Mouse (Mus musculus): Measurements from ENCODE around the gene Cep44.

The Cep44 gene

DNA sequence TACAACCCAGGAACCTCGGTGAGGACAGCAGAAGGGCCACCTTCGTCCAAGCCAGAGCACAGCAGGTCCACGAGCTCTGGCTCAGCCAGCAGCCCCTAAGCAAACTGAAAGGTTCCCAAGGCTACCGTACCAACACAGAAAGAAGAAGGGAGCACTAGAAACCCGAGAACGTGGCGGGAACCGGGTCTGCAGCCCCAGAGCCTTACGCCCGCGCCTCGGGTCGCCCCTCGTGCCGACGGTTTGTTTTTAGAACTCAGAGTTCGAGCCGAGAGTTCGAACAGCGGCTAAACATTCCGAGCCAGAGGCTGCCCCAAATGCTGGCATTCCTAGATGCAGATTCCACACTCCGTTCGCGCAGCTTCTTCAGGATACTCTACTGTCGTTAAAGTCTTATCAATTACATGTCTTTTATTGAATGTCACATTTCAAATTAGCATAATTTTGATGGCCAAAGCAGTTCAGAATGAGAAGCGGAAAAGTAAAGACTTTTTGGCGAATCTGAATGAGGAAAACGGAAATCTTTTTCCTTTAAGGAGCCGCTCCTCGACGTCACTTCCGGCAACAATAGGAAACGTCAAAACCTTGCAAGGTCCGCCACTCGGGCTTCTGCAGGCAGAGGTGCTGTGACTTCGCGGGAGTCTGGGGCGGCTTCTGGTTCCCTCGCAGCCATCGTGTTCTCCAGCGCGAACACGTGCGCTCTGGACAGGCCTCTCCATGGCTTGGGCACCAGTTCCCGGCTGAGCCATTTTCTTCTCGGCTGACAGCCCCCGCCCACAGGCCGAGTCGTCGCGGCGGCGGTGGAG lies at the start of gene Cep44, which contains the start of gene Fbxo8:
Cep44 (minus strand) TSS at position 490 of the 803 bp plus-strand sequence.
Fbxo8 (plus strand) TSS at position 533 of the 803 bp plus-strand sequence.
- in situ Hi-C loops (cut with MboI, MseI), result no loop called here

DNA sequence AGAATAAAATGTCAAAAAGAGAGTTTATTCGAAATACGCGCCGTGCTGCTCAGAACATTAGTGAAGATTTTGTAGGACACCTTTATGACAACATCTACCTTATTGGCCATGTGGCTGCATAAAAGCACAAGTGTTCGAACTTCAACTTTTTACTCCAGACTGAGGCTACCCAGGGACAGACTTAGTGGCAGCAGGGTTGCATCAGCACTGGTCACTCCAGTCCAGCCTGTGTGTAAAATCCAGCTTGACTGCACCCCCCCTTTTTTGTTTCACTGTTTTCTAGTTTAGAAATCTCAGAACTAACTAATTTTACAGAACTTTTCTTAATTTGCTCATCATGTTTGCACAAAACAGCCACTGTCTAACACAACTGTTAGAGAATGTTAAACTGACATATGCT lies 40.7 kb upstream of the Cep44 start:
- in situ Hi-C loops (cut with MboI, MseI), result no loop called here

DNA sequence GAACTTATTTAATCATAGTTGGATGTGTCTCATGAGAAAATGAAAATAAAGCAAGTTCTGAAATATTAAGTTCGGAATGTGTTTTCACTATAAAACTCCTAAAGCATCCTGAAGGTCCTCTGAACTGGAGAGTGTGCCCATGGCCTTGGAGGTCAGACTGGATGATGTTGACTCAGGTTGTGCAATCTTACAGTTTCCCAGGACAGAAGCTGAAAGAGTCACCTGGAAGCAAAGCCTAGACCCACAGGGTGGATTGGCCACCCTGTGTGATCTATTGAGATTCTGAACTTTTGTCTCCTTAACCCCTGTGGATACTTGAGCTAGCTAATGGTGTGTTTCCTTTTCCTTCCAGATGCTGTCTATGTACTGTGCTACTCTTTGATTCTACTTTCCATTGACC lies 40.2 kb upstream of the Cep44 start:
- in situ Hi-C loops (cut with MboI, MseI), result no loop called here

DNA sequence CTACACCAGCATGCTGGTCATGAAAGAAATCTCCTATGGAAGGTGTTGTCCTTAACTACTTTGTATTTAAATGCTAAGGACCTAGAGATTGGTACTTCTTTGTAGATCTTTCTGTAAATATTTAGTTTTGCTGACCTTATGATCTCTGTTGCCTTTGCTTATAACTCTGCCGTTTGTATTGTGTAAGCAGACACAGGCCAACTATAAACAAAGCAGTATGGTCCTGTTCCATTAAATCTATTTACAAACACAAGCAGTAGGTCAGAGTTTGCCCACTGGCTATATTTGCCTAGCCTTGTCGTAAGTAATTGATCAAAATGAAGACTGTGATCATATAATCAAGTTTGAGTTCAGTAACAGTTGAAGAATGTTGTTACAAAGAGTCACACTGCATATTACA lies 38.2 kb upstream of the Cep44 start:
- in situ Hi-C loops (cut with MboI, MseI), result no loop called here

DNA sequence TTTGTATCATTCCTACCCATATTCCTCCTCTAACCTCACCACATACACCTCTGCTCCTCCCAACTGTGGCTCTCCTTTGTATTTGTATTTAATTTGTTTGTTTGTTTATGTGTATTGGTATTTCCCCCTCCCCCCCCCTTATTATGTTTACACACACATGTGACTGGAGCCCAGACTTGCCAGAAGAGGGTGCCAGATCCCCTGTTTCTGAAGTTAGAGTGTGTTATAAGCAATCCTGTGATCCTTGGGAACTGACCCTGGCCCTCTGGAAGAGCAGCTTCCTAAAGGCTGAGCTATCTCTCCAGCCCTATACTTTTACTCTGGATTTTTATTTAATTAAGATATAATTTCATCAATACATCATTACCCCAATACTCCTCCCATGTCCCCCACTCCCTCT lies 32.0 kb upstream of the Cep44 start:
- in situ Hi-C loops (cut with MboI, MseI), result no loop called here

DNA sequence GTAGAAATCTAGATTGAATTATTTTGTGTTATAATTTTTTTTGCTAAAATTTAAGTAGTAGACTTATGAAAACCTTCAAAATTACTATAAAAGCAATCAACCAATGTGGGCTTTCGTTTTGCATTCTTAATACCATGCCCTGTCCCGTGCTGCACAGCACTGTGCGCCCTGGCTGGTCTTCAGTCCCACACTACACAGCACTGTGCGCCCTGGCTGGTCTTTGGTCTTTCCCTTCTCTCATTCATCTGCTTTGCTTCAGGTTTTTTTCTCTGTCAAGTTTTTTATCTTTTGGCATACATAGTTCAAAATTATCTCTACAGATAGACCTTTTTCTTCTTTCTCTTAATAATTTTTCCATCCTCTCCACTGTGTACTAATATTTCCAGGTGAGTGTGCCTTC lies 30.1 kb upstream of the Cep44 start:
- in situ Hi-C loops (cut with MboI, MseI), result no loop called here

DNA sequence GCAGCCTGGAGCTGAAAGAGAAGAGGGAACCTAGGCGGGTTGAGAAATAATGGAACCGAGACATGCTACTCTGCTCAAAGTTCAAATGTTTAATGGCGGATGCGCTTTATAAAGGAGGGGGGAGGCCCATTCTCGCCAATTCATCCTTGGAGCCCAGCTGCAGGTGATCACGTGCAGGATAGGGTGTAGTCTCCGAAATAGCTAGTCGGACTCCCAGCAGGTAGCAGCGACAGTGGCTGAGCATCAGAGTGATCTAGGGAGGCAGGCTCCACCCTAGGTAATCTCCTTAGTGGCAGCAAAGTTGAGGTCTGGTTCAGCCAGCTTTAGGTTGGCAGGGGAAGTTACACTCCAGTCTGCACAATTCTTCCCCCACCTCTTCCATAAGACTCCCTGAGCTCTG lies 16.0 kb upstream of the Cep44 start:
- in situ Hi-C loops (cut with MboI, MseI), result no loop called here

DNA sequence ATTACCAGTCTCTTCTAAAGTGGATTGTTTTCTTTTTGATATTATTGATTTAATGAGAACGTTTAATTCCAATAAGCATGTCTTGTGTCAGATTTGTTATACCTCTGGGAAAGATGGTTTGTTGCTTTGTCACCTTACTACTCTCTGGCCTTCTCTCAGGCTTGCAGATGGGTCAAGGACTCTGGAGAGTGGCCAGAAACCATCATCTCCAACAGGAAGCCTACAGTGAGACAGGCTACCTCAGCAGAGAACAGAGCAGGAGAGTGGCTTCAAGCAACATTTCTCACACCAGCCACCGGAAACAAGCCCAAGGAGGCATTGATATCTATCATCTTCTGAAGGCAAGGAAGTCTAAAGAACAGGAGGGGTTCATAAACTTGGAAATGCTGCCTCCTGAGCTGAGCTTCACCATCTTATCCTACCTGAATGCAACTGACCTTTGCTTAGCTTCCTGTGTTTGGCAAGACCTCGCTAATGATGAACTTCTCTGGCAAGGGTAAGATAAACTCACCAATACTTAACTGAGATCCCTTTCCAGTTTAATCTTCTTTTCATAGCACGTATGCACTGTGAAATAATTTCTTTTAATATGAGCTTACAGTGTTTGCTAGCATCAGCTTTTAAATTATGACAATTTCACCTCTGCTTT lies 13.7 kb upstream of the Cep44 start:
- in situ Hi-C loops (cut with MboI, MseI), result no loop called here

DNA sequence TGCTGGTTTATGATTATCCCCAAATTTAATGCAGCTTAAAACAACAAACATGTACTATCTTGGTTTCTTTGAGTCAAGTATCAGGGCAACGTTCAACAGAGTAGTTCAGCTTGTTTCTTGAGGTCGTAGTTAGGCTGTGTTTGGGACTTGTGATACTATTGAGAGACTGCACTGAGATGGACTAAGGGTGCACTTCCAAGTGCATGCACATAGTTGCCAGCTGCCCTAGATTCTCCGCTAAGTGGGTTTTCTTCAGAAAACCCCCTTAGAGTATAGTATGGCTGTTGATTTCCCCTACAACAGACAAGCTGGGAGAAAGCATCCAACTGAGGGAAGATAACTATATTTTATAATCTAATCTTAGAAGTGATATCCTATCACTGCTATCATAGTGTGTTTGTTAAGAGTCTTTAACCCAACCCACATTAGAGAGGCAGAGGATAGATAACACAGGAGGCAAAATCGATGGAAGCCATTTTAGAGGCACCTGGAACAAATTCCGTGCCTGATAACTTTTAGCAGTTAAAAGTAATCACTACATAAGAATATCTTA lies 1.8 kb upstream of the Cep44 start:
- in situ Hi-C loops (cut with MboI, MseI), result no loop called here

DNA sequence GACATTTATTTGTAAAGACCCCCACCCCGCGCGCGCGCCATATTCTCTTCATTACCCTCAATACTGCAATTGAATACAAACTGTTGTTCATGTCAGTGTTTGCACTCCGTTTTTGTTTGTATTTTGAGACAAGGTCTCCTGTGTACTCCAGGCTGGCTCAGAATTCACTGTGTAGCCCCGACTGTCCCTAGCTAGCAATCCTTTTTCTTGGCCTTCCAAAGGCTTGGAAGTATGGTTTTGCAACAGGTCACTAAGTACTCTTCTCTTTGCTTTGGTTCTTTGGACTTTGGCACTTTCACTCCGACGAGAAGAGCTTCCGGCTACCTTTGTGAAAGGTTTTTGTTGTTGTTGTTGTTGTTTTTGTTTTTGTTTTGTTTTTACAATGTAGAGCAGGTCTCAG lies 1.2 kb upstream of the Cep44 start:
- in situ Hi-C loops (cut with MboI, MseI), result no loop called here

DNA sequence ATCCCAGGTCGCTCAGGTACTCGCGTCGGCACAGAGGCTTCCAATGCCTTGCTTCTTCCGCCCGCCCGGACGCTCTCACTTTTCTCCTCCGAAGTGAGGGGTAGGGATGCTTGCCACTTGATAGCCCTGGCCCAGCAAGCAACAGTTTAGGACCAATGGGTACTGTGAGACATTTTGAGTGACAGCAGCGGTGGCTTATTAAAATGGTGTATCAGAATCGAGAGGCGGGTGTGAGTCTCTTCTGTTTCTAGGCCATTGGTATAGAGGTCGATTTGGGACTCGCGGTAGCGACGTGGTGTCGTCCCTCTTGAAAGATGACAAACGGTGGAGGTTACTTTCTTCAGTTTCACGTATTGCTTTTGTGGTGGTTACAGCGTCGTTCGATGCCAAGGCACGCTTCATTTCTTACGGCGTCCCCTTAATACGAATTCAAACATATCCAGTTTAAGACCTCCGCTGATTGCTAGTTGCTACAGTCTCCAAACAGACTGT lies 560 bp upstream of the Cep44 start:
- in situ Hi-C loops (cut with MboI, MseI), result no loop called here

DNA sequence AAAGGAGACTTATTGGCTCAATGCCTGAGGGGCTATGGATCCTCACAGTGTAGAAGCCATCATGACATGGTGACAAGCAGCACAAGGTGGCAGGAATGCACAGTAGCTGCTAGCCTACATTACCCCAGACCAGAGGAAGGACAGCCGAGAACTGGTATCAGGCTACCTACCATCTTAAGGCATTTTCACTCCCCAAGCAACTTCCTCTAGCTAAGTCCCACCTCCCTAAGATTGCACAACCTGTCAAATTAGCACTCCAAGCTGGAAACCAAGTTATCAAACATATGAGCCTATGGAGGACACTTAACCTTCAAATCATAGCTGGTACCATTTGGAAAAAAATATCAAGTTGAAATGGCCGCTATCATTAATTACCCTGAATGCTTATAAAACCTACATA lies 3.0 kb downstream of the Cep44 start:
- in situ Hi-C loops (cut with MboI, MseI), result loop anchor here (25.0 kb wide), 1 partner anchor 764 kb away; the partner anchor contains the start of gene Hand2

DNA sequence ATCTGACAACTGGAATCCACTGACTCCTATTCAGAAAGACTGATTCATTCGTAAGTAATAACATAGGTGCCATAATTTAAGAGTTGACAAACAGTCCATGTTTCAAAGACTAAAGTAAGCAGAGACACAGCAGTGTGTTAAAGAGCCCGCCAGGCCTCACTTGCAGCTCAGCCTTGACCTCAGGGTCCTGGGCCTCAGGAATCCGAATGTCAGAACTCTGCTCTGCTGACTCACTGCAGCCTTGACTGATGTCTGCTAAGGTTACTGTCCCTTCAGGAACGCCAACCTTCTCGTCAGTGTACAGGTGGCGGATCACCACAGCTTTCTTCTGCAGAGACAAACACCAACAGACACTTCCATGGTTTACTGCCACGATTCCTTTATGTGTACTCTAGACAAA lies 10.1 kb downstream of the Cep44 start:
- in situ Hi-C loops (cut with MboI, MseI), result loop anchor here (25.0 kb wide), 1 partner anchor 772 kb away; the partner anchor contains the start of gene Hand2

DNA sequence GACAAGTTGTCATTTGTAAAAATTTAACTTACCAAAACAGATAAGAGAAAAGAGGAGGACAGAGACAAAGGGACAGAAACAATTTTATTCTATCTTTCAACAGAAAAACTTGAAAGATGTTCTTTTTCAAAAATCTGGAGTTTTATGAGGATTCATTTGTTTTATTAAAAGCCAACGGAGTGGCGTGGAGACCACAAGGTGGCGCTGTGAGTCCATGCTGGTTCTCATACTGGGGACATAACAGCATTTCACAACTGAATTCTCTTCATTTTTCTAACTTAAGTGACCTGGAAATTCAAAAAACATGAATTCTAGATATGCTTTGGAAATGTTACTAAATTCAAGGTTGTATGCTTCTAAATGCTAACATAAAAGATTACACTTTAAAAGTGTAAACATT lies 20.5 kb downstream of the Cep44 start:
- in situ Hi-C loops (cut with MboI, MseI), result loop anchor here (5.0 to 25.0 kb wide), 2 partner anchors 82 to 782 kb away; partner anchors contain the start of gene Hand2

DNA sequence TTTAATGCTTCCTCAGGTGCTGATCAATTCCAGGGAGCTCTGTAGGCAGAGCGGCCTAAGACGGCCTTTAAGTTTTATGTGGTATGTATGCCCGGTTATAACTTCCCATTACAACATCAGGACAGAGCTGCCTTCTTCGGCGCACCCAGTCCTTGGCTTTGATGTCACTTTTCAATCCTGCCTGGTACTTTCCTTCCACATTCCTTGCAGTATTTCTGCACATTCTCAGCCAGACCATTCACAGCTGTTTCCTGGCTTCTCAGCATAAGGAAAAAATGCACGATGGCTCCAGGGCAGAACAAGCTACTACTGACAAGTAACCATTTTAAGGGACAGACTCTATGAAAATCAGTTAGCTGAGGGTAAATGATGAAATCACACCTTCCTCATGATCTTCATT lies 22.0 kb downstream of the Cep44 start:
- in situ Hi-C loops (cut with MboI, MseI), result loop anchor here (25.0 kb wide), 1 partner anchor 783 kb away; the partner anchor contains the start of gene Hand2

DNA sequence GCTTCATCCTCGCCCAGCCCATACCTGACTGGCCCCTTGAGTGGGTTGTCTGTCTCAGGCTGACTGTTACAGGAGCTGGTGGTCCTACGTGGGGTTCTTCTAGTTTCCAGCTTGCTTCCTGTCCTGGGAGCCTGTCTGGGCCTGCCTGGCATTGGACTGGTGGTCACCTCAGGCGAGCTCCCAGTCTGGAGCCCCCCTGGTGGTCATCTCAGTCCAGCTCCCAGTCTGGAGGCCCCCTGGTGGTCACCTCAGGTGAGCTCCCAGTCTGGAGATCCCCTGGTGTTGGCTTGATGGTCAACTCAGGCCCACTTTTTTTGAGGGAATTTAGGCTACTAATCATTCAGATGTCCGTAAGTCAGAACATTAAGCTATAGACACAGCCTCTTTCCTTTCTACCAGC lies 29.8 kb downstream of the Cep44 start:
- in situ Hi-C loops (cut with MboI, MseI), result no loop called here

DNA sequence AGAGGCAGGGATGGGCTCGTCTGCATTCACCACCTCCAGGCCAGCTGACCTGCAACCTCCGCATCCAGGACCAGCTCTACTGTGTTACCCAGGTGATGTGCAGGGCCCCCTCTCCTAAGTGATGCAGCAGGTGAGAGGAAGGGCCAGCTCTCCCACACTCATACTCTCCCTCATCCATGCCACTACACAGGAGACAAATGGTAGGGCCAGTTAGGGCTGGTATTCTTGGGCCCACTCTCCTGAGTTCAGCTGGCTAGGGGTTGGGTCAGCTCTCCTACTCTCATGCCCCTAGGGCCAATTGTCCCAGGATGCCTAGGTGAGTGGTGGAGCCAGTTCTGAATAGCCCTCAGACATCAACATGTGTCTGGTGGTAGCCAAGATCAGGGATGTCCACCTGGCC lies 30.6 kb downstream of the Cep44 start:
- in situ Hi-C loops (cut with MboI, MseI), result no loop called here

DNA sequence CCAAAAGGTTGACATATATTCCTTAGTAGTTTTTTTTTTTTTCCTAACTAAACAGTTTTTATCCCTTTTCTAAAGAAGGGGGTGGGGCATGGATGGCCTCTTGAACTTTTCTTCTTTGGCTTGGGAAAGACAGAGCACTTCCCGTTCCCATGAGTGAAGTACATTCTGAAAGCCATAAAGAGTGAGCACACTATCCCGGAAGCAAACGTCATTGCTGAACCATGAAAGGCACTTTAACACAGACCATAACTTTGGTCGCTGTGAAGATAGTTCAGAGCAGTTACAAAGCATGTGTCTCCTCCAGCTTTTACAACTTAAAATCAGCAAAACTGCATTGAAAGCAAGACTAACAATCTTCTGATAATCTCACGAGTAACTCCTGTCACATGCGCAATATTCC lies 32.0 kb downstream of the Cep44 start:
- in situ Hi-C loops (cut with MboI, MseI), result no loop called here

DNA sequence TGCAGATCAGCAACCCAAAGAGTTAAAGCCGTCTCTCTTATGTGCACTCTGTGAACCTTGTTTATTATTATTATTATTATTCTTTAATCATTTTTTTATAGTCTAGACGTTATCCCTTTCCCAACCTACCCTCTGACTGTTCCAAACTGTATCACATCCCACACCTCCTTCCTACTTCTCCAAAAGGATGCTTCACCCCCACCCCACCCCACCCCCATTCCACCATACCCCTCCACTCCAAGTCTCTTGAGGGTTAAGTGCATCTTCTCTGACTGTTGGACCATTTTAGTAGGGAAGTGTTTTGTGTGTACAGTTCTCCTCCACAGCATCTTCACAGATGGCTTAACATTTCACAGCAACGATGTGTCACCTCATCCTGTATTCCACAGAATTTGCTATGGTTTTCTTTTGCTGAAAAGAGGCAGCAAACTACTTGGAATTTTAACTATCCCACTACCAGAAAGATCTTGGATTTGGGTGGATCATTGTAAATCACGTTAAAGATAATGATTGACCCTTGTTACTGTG lies 41.8 kb downstream of the Cep44 start:
- in situ Hi-C loops (cut with MboI, MseI), result loop anchor here (10.0 kb wide), 1 partner anchor 2004 kb away; no protein-coding TSS in a partner anchor

DNA sequence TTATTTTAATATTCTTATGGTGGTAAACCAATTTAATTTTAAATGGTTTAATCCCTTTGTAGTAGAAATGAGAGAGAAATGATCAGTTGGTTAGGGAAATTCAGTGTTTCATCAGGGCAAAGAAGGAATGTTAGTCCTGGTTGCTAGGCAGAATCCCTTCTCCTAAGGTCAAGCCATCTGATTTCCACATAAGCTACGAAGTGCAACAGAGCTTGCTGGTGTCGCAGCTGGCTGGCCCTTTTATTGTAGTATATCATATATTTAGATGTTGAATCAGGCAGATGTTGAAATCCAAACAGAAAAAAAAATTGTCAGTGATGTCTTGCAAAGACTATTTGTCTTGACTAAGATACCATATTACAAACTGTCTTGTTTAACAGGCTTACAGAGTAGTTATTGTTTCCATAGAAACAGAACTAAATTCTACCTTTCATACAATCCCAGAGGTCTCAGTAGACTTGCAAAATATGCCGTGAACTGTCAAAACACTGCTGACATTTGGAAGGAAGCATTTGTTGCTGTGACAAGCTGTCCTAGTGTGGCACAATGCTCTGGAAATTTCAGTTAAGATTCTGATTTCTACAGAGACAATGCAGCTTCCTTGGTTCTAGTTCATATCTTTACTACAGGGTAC lies 42.4 kb downstream of the Cep44 start:
- in situ Hi-C loops (cut with MboI, MseI), result loop anchor here (10.0 kb wide), 1 partner anchor 2004 kb away; no protein-coding TSS in a partner anchor

DNA sequence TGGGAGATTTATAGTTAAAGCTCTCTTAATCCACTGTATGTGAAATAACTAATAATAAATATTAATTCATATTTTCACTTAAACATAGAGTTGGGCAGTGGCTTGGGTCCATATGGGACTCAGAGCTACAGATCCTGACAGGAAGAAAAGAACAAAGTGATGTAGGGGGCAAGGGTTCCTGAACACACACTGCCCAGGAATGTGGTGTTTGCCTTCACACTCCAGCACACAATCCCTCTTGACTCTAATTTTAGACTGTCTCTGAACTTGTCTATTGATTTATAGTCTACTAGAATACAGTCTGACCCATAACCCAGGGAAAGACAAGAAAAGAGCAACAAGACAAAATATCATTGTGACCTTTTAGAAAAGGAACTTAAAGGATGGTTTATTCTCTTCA lies 48.9 kb downstream of the Cep44 start:
- in situ Hi-C loops (cut with MboI, MseI), result loop anchor here (10.0 kb wide), 1 partner anchor 1997 kb away; no protein-coding TSS in a partner anchor
